Mouse (Mus musculus): Measurements from ENCODE around the gene Calcoco2.
"Not testable (repeated sequence)": the region's sequence is repeated elsewhere in the genome, so short reads cannot be mapped to it uniquely, and the experiment has no call there.

Calcoco2 gene

GRCm38 (mm10) chr11:96111751-96112150, at the start of gene Calcoco2:
Calcoco2 (minus strand) TSS chr11:96111964.
- DNase-seq (ENCODE audit: low spot score in 2 of 2): no peak

- no peak for DNase-seq (ENCODE audit: low spot score in 2 of 2)
Measured at GRCm38 (mm10) chr11:96147471-96147870, 35.7 kb upstream of the Calcoco2 start.

- peak in 1 of 2 experiments; percentile 19 for DNase-seq (ENCODE audit: low spot score in 2 of 2)
Measured at GRCm38 (mm10) chr11:96145622-96146270, 34.0 kb upstream of the Calcoco2 start.

GRCm38 (mm10) chr11:96143766-96144165, 32.0 kb upstream of the Calcoco2 start:
- no peak for DNase-seq (ENCODE audit: low spot score in 2 of 2)

GRCm38 (mm10) chr11:96140726-96141175, 29.0 kb upstream of the Calcoco2 start:
- DNase-seq (ENCODE audit: low spot score in 2 of 2): no peak

GRCm38 (mm10) chr11:96135847-96136246, 24.1 kb upstream of the Calcoco2 start:
- no peak for DNase-seq (ENCODE audit: low spot score in 2 of 2)

GRCm38 (mm10) chr11:96133239-96133865, 21.6 kb upstream of the Calcoco2 start, which contains the start of gene Ttll6:
Ttll6 (plus strand) TSS chr11:96133786.
- peak in 1 of 2 experiments; percentile 11 for DNase-seq (ENCODE audit: low spot score in 2 of 2)

- no peak for DNase-seq (ENCODE audit: low spot score in 2 of 2)
Measured at GRCm38 (mm10) chr11:96130606-96131005, 18.8 kb upstream of the Calcoco2 start.

- DNase-seq (ENCODE audit: low spot score in 2 of 2): no peak
Measured at GRCm38 (mm10) chr11:96124052-96124914, 12.5 kb upstream of the Calcoco2 start.

- not testable (repeated sequence) for DNase-seq (ENCODE audit: low spot score in 2 of 2)
Measured at GRCm38 (mm10) chr11:96122806-96123205, 11.0 kb upstream of the Calcoco2 start.

- no peak for DNase-seq (ENCODE audit: low spot score in 2 of 2)
Measured at GRCm38 (mm10) chr11:96119401-96119800, 7.6 kb upstream of the Calcoco2 start.

- not testable (repeated sequence) for DNase-seq (ENCODE audit: low spot score in 2 of 2)
Measured at GRCm38 (mm10) chr11:96116925-96117324, 5.2 kb upstream of the Calcoco2 start.

- no peak for DNase-seq (ENCODE audit: low spot score in 2 of 2)
Measured at GRCm38 (mm10) chr11:96116116-96116515, 4.4 kb upstream of the Calcoco2 start.

- DNase-seq (ENCODE audit: low spot score in 2 of 2): no peak
Measured at GRCm38 (mm10) chr11:96115416-96115815, 3.7 kb upstream of the Calcoco2 start.

GRCm38 (mm10) chr11:96114077-96114476, 2.3 kb upstream of the Calcoco2 start:
- no peak for DNase-seq (ENCODE audit: low spot score in 2 of 2)

GRCm38 (mm10) chr11:96110950-96111349, 814 bp downstream of the Calcoco2 start:
- not testable (repeated sequence) for DNase-seq (ENCODE audit: low spot score in 2 of 2)

GRCm38 (mm10) chr11:96108376-96108775, 3.4 kb downstream of the Calcoco2 start:
- no peak for DNase-seq (ENCODE audit: low spot score in 2 of 2)

GRCm38 (mm10) chr11:96093361-96093760, 18.4 kb downstream of the Calcoco2 start:
- peak in 1 of 2 experiments; percentile 22 for DNase-seq (ENCODE audit: low spot score in 2 of 2)

GRCm38 (mm10) chr11:96092674-96093291, 19.0 kb downstream of the Calcoco2 start:
- no peak for DNase-seq (ENCODE audit: low spot score in 2 of 2)

- DNase-seq (ENCODE audit: low spot score in 2 of 2): no peak
Measured at GRCm38 (mm10) chr11:96091073-96091472, 20.7 kb downstream of the Calcoco2 start.

- no peak for DNase-seq (ENCODE audit: low spot score in 2 of 2)
Measured at GRCm38 (mm10) chr11:96087981-96088380, 23.8 kb downstream of the Calcoco2 start.

GRCm38 (mm10) chr11:96082682-96083081, 29.1 kb downstream of the Calcoco2 start:
- DNase-seq (ENCODE audit: low spot score in 2 of 2): no peak
